Mouse (Mus musculus): Measurements from ENCODE around the gene Smbd1. TPM values are rescaled to one million over a fixed set of nuclear protein-coding genes. Genes with fewer than 3 reads are reported as not detected.

Gene Smbd1
- total RNA-seq, 2 experiments from 2014 or later, result not detected

DNA sequence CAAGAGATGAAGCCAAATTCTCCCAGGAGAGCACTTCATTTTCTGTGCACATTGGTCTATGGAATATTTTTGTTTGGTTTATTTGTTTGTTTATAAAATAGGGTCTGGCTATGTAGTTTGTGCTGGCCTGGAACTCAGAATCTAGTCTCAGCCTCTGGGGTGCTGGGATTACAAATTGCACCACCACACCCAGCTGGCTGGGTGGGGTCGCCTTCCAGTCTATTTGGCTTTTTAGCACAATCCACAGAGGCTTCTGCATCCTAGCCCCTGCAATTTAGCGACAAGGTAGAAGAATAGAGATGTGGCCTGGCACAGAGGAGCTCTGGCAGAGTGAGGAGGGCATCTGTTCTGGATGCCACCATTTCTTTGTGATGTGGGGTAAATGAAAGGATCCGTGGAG lies 3.5 kb upstream of the Smbd1 start:
- no peak for DNase-seq (ENCODE audit: low spot score in 2 of 2)

DNA sequence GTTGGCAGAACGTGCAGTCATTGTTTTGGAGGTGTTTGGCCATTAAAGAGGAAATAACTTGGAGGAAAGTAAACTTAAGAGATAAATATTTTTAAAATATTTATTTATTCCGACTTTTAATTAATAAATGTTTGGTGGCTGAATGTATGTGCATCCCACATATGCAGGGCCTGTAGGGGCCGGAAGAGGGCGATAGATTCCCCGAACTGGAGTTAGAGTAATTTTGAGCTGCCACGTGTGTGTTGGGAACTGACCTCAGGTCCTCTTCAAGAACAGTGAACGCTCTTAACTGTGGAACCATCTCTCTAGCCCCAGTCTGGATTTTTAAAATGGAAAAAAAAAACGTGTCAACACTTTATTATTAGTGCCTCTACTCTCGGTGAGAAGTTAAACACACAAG lies 3.1 kb upstream of the Smbd1 start:
- DNase-seq (ENCODE audit: low spot score in 2 of 2), result no peak

DNA sequence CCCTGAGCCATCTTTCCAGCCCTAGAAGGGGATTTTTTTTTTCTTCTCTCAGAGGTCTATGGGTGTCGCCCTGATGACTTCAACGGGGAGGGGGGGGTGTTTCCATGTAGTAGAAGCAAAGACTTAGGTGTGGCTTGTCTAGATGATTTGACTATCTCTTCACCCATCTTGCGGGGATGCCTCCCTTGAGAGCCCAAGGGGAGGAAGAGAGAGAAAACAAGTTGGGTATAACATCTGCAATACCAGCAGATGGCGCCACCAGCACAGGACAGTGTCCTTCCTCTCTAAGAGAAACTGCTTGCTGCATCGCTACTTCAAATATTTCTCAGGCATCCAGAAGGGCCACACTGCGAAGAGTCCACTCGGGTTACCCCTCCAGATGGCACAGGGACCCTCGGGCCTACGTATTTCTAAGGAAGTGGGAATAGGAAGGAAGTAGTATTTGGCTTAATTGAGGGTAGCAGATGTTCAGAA lies 2.6 kb upstream of the Smbd1 start:
- peak; percentile 61 to 89 for DNase-seq (ENCODE audit: low spot score in 2 of 2)

DNA sequence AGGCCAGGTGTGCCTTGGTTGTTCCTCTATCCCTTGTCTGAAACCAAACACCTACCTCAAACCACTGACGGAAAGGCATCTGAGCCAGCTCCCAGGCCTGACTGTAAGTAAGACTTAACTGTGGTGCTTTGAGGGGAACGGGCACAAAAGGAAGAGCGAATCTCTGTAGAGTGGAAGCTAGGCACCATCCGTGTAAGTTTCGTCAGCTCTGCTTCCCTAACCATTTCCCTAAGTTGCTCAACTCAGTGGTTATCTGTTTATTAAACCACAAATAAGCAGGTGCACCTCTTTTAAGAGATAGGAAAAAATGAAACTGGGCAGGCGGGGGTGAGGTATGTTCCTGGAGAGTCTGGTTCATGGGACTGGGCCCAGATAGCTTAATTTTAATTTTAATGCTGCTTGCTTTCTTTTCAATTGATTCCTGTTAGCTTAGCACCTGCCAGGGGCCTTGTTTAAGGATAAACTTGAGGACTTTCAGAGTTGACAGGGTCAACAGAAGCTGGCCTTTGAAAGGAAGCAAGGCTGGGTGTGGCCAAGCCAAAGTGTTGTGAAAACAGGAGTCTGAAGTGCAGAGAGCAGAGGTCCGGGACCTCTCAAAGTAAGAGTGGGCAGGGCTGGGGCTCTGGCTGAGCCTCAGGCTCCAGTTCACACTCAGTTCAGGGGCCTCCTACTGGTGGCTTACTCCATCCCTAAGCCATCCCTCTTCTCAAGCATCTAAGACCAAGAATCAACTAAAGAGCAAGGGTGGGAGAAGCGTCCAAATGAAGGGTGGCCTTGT lies 2.7 kb downstream of the Smbd1 start:
- no peak for DNase-seq (ENCODE audit: low spot score in 2 of 2)

DNA sequence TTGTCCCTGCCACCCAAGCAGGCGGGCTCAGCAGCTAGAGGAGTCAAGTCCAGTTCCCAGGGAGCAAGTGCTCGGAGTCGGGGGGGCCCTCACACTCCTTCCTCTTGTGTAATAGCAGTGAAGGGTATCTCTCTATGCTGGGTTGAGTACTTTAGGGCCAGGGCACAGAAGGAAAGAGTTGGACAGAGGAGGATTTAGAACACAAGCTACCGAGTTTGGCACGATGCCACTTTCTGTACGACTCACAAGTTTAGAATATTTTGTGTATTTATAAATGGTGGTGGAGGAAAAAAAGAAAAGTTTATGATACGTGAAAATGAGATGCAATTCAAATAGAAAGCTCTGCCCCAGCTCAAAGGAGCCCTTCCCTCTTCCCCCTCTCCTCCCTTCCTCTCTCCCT lies 5.1 kb downstream of the Smbd1 start:
- DNase-seq (ENCODE audit: low spot score in 2 of 2), result no peak

DNA sequence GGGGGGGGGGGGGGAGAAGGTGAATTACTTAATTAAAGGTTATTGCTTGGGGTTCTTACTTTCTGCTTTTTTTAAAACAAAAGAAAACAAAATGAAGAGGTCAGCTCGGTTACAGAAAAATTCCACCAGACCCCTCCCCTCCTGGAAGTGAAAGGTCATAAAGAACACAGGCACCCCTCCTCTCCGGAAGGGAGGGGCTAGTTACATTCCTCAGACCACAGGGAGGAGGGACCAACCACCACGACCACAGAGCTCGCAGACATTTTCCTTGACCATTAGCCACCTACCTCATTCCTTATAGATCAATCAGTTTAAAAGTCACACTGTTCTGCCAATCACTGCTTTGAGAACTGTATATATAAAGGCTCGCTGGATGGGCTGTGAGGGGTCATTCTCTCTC lies 6.4 kb downstream of the Smbd1 start:
- no peak for DNase-seq (ENCODE audit: low spot score in 2 of 2)

DNA sequence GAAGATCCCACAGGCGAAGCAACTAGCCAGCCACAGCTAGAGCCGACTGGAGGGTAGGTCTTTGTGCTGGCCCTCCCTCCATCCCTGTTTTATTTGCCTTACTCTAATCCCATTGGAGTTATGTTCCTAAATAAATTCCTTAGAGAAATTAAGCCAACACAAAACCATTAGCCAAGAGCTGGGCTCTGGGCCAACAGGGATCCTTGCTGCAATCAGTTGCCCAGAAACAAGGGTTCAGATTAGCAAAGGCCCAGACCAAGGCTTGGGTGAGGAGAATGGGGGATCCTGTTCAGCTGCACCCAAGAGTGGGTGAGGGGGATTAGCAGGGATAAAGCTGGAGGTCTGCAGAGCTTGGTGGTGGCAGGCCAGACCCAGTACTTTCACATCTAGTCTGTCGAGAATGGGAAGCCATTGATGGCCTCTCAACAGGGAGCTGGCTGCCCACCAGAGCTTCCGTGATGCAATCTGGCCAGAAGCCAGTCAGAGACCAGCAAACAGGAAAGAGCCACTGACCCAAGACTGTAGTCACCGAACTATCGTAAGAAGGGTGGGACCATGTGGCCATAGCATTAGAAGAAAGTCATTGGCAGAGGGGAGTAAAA lies 6.9 kb downstream of the Smbd1 start:
- DNase-seq (ENCODE audit: low spot score in 2 of 2), result peak; percentile 13 to 63

DNA sequence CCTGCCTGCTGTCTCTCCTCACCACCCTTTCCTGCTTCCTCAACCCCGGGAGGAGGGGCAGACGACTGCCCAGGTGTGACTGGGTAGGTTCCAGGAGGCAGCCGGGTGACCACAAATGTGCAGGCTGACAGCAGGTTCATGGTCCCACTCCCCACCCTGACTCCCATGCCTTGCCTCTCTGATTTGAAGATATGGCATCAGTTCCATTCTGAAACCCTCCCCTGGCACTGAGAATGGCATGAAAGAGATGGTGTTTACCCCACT lies 12.9 kb downstream of the Smbd1 start, which contains the start of gene Muc20:
Gene Muc20 (minus strand): TSS at position 10 of the 264 bp plus-strand sequence.
- DNase-seq (ENCODE audit: low spot score in 2 of 2), result no peak

DNA sequence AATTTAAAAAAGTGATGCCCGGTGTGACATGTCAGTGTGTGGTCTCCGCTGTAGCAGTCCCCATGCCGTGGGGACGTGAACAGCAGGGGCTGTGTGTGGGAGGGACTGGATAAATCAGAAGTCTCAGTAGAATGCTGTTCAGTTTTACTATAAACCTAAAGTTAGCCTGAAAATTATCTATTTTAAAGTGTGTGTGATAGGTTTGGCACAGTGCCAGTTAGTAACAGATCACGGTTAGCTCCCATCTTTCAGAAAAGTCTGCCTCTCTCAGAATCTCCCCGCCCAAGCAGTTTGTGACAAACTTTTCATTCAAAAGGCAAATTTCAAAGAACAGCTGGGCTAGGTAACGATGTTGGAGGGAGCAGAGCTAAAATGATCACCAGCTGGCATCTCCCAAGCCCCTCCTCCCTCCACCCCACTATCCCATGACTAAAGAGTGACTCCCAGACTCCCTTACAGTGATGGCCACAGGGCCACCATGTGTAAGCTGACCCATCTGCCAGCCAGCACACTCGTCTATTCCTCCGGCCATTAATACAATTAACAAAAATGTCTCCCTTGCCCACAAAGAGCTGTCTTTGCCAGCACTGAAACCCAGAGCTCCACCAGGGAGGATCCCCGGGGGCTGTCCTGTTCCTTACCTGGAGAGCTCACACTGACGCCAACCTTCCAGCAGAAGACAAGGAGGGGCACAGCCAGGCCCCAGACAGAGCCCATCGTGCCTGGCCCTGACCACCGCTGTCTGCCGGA lies 13.4 kb downstream of the Smbd1 start:
- peak in 1 of 2 experiments; percentile 5 for DNase-seq (ENCODE audit: low spot score in 2 of 2)

DNA sequence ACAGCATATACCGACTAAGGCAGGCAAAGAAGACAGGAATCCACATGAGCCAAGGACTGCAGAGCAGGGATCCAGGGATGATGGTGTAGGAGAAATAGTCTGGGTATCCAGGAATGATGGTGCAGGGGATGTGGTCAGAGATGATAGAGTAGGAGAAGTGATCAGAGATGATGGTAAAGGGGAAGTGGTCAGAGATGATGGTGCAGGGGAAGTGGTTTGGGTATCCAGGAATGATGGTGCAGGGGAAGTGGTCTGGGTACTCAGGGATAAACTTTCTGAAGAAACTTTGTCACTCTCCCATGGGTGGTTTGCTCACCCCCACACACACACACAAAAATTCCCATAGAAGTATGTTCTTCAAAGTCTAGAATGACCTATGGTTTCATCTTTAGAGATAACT lies 15.1 kb downstream of the Smbd1 start:
- DNase-seq (ENCODE audit: low spot score in 2 of 2), result no peak

DNA sequence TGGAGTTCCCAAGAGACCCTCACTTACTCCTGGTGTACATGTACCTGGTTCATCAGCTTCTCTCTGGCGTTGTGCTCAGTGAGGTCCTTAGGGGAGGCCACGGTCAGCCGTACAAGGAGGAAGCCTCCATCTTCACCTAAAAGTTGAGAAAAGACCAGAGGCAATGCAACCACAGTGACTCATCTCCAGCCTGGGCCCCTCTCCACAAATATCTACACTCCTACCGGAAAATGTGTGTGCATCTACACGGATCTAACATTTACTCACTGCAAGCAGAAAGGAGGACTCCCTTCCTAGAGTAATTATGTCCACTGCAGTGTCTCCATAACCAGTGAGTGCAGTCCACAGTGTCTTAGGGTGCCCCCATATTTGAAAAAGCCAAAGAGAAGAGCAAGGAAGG lies 20.2 kb downstream of the Smbd1 start:
- no peak for DNase-seq (ENCODE audit: low spot score in 2 of 2)

DNA sequence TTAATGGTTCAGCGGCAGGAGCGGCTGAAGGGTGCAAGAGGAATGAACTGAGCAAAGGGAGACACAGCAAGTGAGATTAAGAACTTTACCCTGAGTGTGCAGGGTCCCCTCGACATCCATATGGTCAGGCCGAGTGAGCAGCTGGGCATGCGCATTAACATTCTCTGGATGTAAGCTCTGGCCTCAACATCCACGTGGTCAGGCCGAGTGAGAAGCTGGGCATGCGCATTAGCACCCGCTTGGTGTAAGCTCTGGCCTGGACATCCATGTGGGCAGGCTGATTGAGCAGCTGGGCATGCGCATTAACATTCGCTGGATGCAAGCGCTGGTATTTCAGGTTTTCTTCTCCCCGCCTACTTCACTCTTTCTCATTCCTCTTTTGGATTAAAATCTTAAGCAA lies 25.4 kb downstream of the Smbd1 start:
- peak; percentile 12 to 19 for DNase-seq (ENCODE audit: low spot score in 2 of 2)

DNA sequence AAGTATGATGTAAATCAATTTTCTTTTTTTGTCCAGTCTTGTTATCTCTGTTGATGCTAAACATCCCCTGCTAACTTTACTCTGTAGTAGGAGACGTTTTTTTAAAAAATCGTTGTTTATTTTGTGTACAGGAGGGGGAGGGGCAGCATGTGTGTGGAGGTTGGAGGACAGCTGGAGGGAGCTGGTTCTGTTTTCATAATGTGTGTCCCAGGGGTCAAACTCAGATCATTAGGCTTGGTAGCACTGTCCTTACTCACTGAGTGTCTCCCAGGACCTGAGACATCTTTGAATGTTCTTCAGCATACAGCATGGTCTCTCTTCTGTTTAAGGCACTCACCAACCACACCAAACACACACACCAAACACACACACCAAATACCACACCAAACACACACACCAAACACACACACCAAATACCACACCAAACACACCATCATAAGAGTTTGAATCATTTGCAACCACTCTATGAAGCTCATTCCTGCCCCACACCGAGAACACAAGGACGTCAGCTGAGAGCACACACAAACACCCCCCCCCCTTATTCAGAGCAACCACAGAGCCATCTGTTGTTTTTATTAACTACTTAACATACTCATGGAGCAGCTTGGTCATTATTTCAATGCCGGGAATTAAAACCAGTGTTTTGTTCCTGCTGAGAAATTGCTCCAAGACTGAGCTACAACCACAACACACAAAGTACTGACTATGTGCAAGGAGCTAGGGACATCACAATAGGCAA lies 26.8 kb downstream of the Smbd1 start:
- peak in 1 of 2 experiments; percentile 9 for DNase-seq (ENCODE audit: low spot score in 2 of 2)

DNA sequence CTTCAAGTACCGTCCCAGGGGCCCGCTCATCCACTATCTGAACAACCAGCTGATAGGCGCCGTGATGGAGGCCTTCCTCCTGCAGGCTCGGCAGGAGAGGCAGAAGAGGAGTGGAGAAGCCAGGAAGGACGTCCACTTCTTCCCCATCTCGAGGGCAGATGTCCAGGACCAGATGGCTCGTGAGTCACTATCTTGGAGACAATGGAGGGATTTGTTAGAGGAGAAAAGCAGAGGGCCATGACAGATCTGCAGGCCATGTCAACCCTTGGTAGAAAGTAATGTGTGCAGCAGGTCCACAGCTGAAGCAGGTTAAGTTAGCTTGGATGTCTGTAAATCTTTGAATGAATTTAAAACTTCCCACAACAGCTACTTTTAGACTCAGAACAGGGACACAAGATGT lies 31.3 kb downstream of the Smbd1 start:
- DNase-seq (ENCODE audit: low spot score in 2 of 2), result no peak

DNA sequence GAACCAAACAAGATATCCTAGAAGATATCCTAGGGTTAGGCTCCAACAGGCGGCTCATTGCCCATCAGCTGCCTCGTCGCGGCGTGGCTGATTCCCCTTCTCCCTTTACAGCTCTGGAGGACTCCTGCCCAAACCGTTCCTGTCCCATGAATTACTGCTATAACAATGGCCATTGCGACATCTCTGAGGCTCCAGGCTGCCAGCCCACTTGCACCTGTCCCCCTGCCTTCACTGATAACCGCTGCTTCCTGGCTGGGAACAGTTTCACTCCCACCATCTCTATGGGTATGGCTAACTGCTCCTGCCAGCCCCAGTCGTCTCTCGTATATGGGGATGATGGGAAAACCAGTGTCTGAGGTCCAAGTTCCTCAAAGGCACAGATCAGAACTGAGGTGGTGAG lies 33.6 kb downstream of the Smbd1 start:
- no peak for DNase-seq (ENCODE audit: low spot score in 2 of 2)

DNA sequence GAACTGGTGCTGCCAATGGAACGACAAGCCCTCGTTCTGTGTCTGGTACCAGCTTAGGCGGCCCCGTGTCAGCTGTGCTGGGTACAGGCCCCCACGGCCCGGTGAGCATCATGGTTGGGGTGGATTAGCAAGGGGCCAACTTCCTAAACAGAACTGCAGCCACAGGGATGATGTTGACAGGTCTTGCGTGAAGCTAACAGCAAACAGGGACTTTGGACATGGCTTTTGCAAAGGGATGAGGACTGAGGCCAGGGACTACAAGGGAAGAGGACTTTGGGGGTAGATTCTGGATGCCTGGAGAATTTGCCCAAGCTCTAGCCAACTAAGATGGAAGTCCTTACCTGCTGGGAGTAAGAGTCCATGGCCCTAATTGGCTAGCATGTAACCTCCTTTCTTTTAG lies 43.4 kb downstream of the Smbd1 start:
- DNase-seq (ENCODE audit: low spot score in 2 of 2), result no peak

DNA sequence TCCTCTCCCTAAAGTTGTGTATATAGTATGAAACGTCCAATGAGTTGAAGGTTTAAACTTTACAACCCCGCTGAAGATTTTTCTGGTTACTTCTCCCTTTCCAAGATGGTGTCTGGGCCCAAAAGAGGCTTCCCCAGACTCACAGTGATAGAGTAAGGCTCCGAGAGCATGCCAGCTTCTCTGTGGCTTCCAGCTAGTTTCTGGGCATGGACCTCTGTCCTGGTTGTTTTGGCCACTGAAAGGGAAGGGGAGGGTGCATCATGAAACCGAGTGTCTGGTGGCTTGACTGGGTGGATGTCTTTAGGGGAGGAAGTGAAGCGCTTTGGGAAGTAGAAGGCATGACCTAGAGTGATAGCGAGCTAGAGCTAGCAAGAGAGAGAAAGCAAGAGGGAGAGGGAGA lies 45.3 kb downstream of the Smbd1 start:
- no peak for DNase-seq (ENCODE audit: low spot score in 2 of 2)

DNA sequence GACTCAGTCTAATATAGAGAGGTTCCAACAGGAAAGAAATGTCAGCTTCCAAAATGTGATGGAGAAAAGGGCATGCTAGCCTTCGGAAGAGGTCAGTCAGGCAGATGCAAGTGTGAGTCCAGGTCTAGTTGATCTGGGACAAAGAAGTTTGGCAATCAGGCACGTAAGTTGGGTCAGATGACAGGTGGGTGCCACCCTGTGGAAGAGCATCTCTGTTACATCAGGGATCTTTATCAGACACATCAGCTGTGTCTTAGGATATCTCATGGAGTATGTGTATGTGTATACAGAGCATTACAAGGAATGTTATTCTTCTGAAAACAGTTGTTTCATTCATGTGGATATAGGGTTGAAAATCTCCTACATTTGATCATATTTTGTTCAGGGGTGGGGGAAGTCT lies 45.7 kb downstream of the Smbd1 start:
- DNase-seq (ENCODE audit: low spot score in 2 of 2), result no peak

All from layer of hippocampus, adult 18-20 months (tissue).